Mouse (Mus musculus) lung, embryonic 14.5 days (tissue): Measurements from ENCODE around the gene Kcnn3. TPM values are rescaled to one million over a fixed set of nuclear protein-coding genes. Genes with fewer than 3 reads are reported as not detected.

Source experiments
- ATAC-seq: fragments of 200-750 bp; cut with Nextera tagmentation; 2 replicates; pipeline ENCODE4 v1.8.0; 2017; ENCODE audit warnings: mild to moderate bottlenecking, moderate TSS enrichment, moderate library complexity; ENCODE audit not compliant: insufficient read depth
- DNase-seq: peaks from one replicate; pipeline ENCODE4 v3.0.0-alpha.2; 2015
- H3K27ac ChIP-seq: fragments of 300-500 bp; sonication (generic); 2 replicates; pipeline ENCODE4 v1.5.1; 2014; ENCODE audit warnings: low read depth, mild to moderate bottlenecking, moderate library complexity
- H3K27me3 ChIP-seq: fragments of 300-500 bp; sonication (generic); 2 replicates; pipeline ENCODE4 v1.6.1; 2014; ENCODE audit warnings: low read length, control low read depth; ENCODE audit not compliant: insufficient read depth
- H3K36me3 ChIP-seq: fragments of 300-500 bp; sonication (generic); 2 replicates; pipeline ENCODE4 v1.6.1; 2014; ENCODE audit warnings: control low read depth; ENCODE audit not compliant: insufficient read depth
- H3K4me1 ChIP-seq: fragments of 300-500 bp; sonication (generic); 2 replicates; pipeline ENCODE4 v1.6.1; 2014; ENCODE audit warnings: antibody characterized with exemption, control low read depth; ENCODE audit not compliant: insufficient read depth
- H3K4me2 ChIP-seq: fragments of 300-500 bp; sonication (generic); 2 replicates; pipeline ENCODE4 v1.6.1; 2014; ENCODE audit warnings: mild to moderate bottlenecking
- H3K4me3 ChIP-seq: fragments of 300-500 bp; sonication (generic); 2 replicates; pipeline ENCODE4 v1.5.1; 2014; ENCODE audit warnings: low read depth, low read length
- H3K9ac ChIP-seq: fragments of 300-500 bp; sonication (generic); 2 replicates; pipeline ENCODE4 v1.6.1; 2014
- H3K9me3 ChIP-seq: fragments of 300-500 bp; sonication (generic); 2 replicates; pipeline ENCODE4 v1.6.1; 2016; ENCODE audit warnings: low read depth, low read length, control low read depth
- CTCF ChIP-seq: IDR thresholded peaks from 2 replicates; pipeline ENCODE4 v1.5.1; 2016; ENCODE audit warnings: antibody characterized with exemption, low read depth
- WGBS: fragments of 180-500 bp; shearing (Covaris S2); extraction: QIAGEN DNeasy Blood & Tissue Kit; methylation state at CpG from one replicate; pipeline ENCODE4 v1.1.7; 2014; 5-methylcytosine and 5-hydroxymethylcytosine counted together
- polyA plus RNA-seq: library from polyadenylated mRNA; unstranded; fragments of >200 nt; fragmentation: Nextera tagmentation; extraction: Ambion mirVana; gene quantifications from 2 replicates; pipeline ENCODE4 v1.2.1, GENCODE M21; 2014

The Kcnn3 gene
- polyA plus RNA-seq, 1 experiment from 2014 or later: 1.0 TPM

DNA sequence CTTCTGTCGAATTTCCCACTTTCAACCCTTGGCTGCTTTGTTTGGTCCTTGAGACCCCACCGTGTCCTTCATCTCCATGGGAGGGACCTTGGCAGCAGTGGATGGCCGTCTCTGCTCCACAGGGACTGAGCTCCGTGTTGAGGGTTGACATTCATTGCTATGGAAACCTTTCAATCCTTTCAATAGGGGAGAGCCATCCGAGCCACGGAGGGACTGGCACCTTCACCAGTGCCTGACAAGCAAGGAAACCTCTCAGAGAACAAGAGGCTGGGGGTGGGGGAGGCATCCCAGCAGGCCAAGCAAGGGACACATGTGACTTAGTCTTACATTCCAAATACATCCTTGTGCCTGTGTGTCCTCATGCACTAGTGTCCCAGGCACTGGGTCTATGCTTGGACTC, 102.9 kb downstream of the Kcnn3 start:
- Histone ChIP-seq H3K36me3 (no peaks in the 10 kb centered on the region), H3K4me3 (no peak overlapping the region), H3K9me3 (no peaks in the 10 kb centered on the region), H3K4me1 (no peaks in the 10 kb centered on the region), H3K27me3 (no peaks in the 10 kb centered on the region), H3K9ac (no peak overlapping the region; the same call in 1 of the 2 replicates), H3K4me2 (no peak overlapping the region), H3K27ac (no peak overlapping the region)
- WGBS: 37% methylated on average over 6 of the region's 6 CpGs
- ATAC-seq: no peak
- DNase-seq: no peak
- TF ChIP-seq CTCF: no peak

DNA sequence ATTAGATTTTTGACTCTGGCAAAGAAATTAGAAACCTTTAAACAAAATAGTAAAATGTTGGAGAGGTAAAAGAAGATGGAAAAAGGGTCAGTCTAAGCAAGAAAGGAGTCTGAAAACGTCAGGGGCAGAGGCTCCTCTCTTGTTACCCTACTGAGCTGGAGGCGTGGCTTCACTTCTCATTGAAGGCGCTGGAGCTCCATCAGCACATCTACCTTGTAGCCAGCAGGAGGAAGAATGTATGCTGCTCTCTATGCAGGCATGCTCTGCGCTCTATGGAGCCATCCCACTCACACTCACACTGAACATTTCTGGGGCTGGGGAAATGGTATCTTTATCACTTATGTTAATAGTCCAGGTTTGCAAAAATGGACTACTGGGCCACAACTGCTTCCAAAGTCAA, 103.6 kb downstream of the Kcnn3 start:
- Histone ChIP-seq H3K36me3 (no peaks in the 10 kb centered on the region), H3K4me1 (no peaks in the 10 kb centered on the region), H3K4me2 (no peak overlapping the region), H3K9me3 (no peaks in the 10 kb centered on the region), H3K27ac (no peak overlapping the region), H3K9ac (no peak overlapping the region), H3K4me3 (no peak overlapping the region), H3K27me3 (no peaks in the 10 kb centered on the region)
- WGBS: 43% methylated on average over 4 of the region's 4 CpGs
- no peak for TF ChIP-seq CTCF
- ATAC-seq (peak; percentile 52; the same call in 1 of the 2 replicates), DNase-seq (no peak)

DNA sequence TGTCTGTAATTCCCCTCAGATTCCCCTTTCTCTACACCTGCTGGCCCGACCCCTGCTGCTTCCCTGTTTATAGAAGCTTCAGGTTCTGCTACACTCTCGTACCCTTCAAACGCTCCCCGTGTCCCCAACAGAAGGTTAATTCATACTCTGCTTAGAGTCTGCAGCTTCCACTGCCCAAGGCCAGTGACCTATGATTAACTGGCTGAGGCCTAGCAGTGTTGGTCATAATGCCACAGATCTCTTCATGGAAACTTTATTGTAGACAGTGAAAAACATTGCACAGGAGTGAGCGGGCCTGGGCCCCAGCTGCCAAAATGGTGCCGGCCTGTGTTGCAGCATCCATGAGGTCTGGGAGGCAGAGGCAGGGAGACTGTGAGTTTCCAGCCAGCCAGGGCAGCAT, 104.0 kb downstream of the Kcnn3 start:
- no peak for DNase-seq
- ATAC-seq: no peak
- no peaks in the 10 kb centered on the region for H3K36me3 ChIP-seq
- H3K9me3 ChIP-seq: no peaks in the 10 kb centered on the region
- TF ChIP-seq CTCF: no peak
- H3K4me3 ChIP-seq: no peak overlapping the region
- H3K27ac ChIP-seq: no peak overlapping the region
- no peaks in the 10 kb centered on the region for H3K27me3 ChIP-seq
- no peaks in the 10 kb centered on the region for H3K4me1 ChIP-seq
- H3K9ac ChIP-seq: no peak overlapping the region
- 76% methylated on average over 6 of the region's 6 CpGs for WGBS
- no peak overlapping the region for H3K4me2 ChIP-seq

DNA sequence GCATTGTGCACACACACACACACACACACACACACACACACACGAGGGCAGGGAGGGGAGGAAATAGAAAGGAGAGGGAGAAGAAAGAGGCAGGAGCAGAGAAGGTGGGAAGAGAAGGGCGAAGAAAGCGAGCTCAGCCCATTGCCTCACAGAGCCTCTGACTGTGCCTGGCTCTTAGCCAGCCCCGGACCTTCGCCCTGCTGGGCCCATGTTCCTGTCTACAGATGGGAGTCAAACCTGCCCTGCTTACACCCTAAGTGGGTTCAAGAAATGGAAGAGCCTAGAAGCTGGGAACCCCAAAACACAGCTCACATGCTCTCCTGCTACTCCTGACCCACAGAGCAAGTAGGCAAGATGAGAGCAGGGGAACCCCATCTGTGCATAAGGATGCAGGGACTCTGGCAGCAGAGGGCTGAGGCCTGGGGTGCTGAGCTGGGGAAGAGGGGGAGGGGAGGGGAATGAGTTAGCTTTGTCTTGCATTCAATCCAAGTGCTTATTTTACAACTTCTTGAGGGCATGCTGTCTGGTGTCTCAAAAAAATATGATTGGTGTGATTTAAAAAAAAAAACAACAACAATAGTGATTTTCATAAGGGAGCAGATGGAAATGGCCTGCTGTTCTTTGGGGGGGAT, 105.0 kb downstream of the Kcnn3 start:
- Histone ChIP-seq H3K27ac (no peak overlapping the region), H3K4me2 (no peak overlapping the region), H3K4me1 (peaks cover 3% of the 10 kb centered on the region; the same call in 1 of the 2 replicates), H3K27me3 (no peaks in the 10 kb centered on the region), H3K9ac (no peak overlapping the region), H3K36me3 (no peaks in the 10 kb centered on the region), H3K4me3 (no peak overlapping the region), H3K9me3 (no peaks in the 10 kb centered on the region)
- no peak for TF ChIP-seq CTCF
- 56% methylated on average over 5 of the region's 5 CpGs for WGBS
- ATAC-seq (no peak), DNase-seq (no peak)

DNA sequence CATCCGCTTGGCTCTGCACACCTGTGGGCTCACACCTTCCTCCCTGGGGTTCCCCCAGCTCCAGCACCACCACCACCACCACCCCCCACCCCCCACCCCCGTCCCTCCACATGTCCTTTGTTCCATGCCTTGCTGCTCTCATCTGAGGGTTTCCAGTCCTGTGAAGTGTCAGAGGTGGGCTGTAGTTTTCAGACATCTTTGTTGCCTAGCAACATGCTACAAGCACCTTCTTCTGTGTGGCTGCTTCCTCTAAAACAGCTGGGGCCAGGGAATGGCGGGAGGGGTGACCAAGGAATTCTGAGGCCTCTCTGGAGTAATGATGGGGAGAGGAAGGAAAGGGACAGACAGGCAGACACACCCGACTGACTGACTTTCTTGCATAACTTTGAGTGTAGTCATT, 106.6 kb downstream of the Kcnn3 start:
- Histone ChIP-seq H3K27ac (no peak overlapping the region), H3K27me3 (no peaks in the 10 kb centered on the region), H3K4me1 (peaks cover 13% of the 10 kb centered on the region), H3K4me3 (no peak overlapping the region), H3K9me3 (no peaks in the 10 kb centered on the region), H3K36me3 (no peaks in the 10 kb centered on the region), H3K4me2 (no peak overlapping the region), H3K9ac (no peak overlapping the region)
- 52% methylated on average over 4 of the region's 4 CpGs for WGBS
- ATAC-seq (no peak), DNase-seq (no peak)
- TF ChIP-seq CTCF: no peak

DNA sequence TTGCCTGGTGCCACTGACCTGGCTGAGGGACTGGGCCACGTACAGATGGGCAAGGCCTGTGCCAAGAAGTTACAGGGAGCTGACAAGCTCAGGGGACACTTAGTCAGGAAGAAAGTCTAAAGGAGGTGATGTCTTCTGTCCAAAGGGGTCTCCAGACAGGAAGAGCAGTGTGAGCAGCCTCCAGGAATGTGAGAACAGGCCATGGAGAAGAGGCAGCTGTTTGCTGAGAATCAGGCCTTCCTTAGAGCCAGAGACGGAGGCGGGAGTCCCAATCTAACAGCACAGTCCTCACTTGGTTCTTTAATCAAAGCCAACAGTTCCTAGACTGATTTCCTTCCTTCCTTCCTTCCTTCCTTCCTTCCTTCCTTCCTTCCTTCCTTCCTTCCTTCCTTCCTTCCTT, 109.8 kb downstream of the Kcnn3 start:
- no peaks in the 10 kb centered on the region for H3K36me3 ChIP-seq
- H3K4me2 ChIP-seq: no peak overlapping the region
- WGBS: 30% methylated on average over 3 of the region's 3 CpGs
- peak; percentile 74 for DNase-seq
- no peaks in the 10 kb centered on the region for H3K27me3 ChIP-seq
- no peak overlapping the region for H3K9ac ChIP-seq
- H3K9me3 ChIP-seq: no peaks in the 10 kb centered on the region
- peak overlapping the region; percentile 74 for H3K27ac ChIP-seq
- H3K4me1 ChIP-seq: peaks cover 13% of the 10 kb centered on the region
- no peak for TF ChIP-seq CTCF
- peak; percentile 61; the same call in 1 of the 2 replicates for ATAC-seq
- no peak overlapping the region for H3K4me3 ChIP-seq

- no peak overlapping the region for H3K4me2 ChIP-seq
- DNase-seq (peak; percentile 82), ATAC-seq (peak; percentile 76)
- no peak overlapping the region for H3K27ac ChIP-seq
- H3K9me3 ChIP-seq: no peaks in the 10 kb centered on the region
- H3K27me3 ChIP-seq: no peaks in the 10 kb centered on the region
- no peaks in the 10 kb centered on the region for H3K36me3 ChIP-seq
- H3K4me1 ChIP-seq: peaks cover 13% of the 10 kb centered on the region
- no peak overlapping the region for H3K9ac ChIP-seq
- no peak overlapping the region for H3K4me3 ChIP-seq
- 39% methylated on average over 5 of the region's 5 CpGs for WGBS
- TF ChIP-seq CTCF: peak; percentile 44
Measured at GRCm38 (mm10) chr3:89631750-89632149, 111.8 kb downstream of the Kcnn3 start.
